Mouse (Mus musculus): ENCODE measurements around the gene Fbrsl1. TPM values are rescaled to one million over a fixed set of nuclear protein-coding genes. Genes with fewer than 3 reads are reported as not detected.
A peak's percentile ranks its signal among the peaks of the same experiment; 100 is the strongest.

Gene Fbrsl1
- total RNA-seq, 2 experiments from 2014 or later, result 82.5 to 90.6 TPM

DNA sequence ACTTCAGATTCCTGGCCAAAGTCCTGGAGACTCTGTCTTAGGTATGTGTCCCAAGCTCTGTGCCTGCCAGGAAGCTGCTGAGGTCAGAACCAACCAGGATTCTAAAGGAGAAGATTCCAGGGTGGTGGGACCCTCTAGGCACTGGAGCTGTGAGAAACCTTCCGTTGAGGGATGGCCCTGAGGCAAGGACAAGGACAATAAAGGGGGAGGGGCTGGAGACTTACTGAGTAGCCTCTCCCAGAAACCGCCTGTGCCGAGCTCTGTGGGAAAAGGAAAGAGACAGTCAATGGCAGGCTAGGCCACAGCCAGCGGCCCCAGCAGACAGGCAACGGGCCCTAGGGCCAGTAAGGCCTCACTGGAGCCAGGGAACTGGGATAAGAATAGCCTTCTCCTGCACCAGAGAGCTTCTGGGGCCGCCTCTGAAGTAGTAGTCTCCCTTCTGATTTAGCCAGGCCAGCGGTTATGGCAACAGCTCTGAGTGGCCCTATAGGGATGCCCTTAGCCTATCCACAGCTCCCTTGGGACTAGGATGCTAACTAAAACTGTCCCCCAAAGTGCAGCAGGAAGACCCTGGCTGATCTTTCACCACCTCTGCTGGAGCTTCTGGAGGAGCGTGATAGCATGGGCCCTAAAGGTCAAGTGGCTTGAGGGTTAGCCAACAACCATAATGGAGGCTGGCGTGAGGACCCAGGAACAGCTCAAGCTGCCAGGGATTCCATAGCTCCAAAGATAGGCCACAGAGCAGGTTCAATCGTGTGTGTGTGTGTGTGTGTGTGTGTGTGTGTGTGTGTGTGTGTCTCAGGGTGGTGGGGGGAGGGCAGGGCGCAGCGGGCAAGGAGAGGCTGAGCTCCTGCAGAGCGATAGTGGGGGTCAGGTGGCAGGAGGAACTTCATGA is 32.2 kb downstream of the Fbrsl1 start:
- DNase-seq (ENCODE audit: low spot score in 2 of 2), result no peak

DNA sequence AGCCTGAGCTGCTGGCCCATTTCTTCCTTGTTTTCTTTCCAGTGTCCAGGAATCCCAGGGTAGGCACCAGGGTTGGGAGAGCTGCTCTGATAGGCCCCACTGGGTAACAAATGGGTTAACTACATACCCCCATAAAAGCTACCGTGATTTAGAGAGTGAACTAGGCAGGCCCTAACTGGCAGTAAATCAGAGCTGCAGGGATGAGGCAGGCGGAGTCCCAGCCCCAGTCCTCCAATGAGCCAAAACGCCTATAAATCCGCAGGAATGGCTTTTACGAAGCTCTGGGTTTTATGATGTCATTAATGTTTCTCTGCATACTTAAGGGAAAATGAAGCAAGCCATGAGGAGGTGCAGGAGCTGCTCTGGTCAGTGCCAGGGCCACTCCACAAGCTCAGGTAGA is 33.3 kb downstream of the Fbrsl1 start:
- no peak for DNase-seq (ENCODE audit: low spot score in 2 of 2)

DNA sequence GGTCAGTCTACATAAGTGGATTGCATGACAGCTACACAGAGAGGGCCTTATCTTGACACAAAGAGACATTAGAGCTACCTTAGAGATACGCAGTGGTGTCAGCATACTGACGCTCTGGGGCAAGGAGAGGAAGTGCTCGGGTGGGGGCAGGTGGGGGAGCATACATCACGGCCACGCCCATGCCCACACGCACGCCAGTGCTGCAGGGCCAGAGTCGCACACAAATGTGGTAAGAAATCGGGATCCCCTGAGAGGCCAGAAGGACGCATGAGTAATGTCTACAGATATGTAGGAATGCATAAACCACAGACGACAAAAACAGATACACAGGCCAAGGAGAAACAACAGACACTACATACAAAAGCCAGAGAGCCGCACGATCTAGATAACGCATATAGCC is 35.3 kb downstream of the Fbrsl1 start:
- DNase-seq (ENCODE audit: low spot score in 2 of 2), result no peak

GRCm38 (mm10) chr5:110410386-110410785 is 37.9 kb downstream of the Fbrsl1 start:
- no peak for DNase-seq (ENCODE audit: low spot score in 2 of 2)

DNA sequence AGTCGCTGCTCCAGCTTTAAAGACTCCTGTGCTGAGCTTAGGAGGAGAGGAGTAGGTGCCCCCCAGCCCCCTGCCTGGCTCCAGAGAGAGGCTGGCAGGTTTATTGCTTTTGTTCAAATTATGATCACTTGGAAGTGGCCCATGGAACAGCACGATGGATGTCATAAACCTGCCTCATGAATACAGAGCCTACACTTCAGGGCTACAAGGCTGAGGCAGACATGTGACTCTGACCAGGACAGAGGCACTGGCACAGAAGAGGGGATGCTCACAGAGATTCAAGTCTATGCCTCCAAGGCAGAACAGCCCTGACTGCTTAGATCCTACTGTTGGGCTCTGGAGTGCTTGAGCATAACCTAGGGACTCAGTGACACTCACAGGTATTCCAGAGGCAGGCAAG is 39.3 kb downstream of the Fbrsl1 start:
- no peak for DNase-seq (ENCODE audit: low spot score in 2 of 2)

GRCm38 (mm10) chr5:110406065-110406714 is 42.1 kb downstream of the Fbrsl1 start:
- DNase-seq (ENCODE audit: low spot score in 2 of 2), result no peak

- DNase-seq (ENCODE audit: low spot score in 2 of 2), result no peak
These were observed 44.4 kb downstream of the Fbrsl1 start for GRCm38 (mm10) chr5:110403931-110404330.

GRCm38 (mm10) chr5:110402557-110402956 is 45.7 kb downstream of the Fbrsl1 start:
- no peak for DNase-seq (ENCODE audit: low spot score in 2 of 2)

DNA sequence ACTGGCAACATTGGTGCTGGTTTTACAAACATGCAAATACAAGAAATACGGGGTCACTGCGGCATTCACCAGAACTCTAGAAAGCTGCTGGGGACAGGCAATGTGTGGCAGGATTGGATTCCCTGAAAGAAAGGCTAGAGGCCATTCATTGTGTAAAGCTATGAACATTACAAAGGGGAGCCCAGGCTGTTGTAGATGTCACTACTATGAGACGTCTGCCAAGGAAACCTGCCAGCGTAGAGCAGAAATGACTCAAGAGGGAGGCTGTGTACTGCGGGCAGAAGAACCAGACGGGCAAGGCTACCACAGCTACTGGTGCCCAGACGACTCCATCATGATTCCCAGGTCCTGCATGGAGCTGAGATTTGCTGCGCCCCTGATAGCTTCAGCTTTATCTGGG is 47.2 kb downstream of the Fbrsl1 start:
- no peak for DNase-seq (ENCODE audit: low spot score in 2 of 2)

- no peak for DNase-seq (ENCODE audit: low spot score in 2 of 2)
These were observed 53.2 kb downstream of the Fbrsl1 start for GRCm38 (mm10) chr5:110395006-110395661.

DNA sequence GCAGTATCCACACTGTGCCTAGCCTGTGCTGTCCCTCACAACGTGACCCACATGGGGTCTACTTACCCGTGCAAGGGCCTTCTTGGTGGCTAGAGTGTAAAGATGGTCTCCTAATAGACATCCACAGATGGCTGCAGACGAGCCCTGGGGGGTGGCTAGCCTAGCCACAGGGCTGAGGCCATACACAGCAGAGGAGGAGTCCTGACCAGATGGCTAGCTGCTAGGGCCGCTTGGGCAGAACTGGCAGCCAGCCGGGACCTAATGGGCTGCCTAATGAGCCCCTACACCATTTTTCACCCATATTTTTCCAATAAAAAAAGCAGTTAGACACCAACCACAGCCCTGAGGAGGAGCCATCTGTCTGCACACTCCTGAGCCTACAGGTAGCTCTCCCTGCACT is 55.6 kb downstream of the Fbrsl1 start:
- DNase-seq (ENCODE audit: low spot score in 2 of 2), result no peak

GRCm38 (mm10) chr5:110390631-110391030 is 57.7 kb downstream of the Fbrsl1 start:
- no peak for DNase-seq (ENCODE audit: low spot score in 2 of 2)

DNA sequence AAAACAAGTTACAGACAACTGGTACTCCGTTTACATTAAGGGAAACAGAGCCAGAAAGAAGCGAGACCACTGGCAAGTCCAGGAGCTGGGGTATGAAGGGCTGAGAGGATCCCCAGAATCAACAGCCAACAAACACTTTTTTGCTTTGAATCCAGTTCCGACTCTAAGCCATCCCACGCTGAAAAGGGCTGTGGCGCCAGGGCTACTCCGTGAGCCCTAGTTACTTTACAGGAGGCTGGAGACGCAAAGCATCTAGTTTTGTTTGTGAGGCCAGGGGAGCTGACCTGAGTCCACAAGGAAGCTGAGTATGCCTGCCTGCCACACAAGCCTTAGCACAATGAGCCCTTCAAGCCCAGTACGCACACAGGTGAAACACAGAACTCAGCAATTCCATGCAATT is 61.0 kb downstream of the Fbrsl1 start:
- no peak for DNase-seq (ENCODE audit: low spot score in 2 of 2)

DNA sequence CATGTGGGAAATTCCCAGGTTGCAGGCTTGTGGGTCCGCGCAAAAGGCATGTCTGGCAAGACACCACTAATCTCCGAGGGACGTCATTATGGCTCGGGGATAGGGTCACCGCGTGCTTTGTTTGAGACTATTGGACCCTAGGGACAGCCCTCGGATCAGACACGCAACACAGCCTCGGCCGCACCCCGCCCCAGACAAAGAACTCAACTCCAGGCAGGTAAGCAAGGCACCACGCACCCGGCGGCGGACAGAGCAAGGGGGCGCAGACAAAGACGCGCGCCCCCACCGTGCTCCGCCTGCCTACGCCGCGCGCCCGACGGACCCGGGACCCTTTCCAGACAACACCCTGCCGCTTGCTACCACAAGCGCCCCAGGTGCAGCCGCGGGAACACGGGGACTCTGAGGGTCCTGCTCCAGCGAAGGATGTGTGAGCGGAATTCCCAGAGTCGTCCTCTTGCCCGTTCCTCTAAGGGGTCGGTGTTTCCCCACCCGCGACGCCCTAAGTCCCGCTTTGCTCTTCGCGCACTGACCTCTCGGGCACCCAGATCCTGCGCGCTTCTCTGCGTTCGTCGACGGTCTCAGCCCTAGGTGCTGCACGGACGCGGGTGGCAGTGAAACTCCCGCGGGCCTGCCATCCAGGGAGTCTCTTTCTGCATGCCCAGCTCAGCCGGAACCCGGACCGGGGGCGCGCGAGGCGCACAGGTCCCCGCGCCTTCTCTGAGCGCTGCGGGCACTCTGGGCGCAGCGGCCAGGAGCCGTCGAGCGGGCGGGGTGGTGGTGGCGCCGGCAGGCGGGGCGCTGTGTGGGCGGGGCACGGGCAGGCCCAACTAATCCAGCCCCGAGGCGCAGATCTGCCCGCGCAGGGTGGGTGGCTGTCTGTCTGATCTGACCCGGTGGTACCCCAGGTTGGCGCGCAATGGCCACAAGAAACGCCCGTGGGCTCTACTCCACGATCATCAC is 61.7 kb downstream of the Fbrsl1 start:
- DNase-seq (ENCODE audit: low spot score in 2 of 2), result peak; percentile 77 to 86

- DNase-seq (ENCODE audit: low spot score in 2 of 2), result no peak
These were observed 63.0 kb downstream of the Fbrsl1 start for GRCm38 (mm10) chr5:110385263-110385662.

DNA sequence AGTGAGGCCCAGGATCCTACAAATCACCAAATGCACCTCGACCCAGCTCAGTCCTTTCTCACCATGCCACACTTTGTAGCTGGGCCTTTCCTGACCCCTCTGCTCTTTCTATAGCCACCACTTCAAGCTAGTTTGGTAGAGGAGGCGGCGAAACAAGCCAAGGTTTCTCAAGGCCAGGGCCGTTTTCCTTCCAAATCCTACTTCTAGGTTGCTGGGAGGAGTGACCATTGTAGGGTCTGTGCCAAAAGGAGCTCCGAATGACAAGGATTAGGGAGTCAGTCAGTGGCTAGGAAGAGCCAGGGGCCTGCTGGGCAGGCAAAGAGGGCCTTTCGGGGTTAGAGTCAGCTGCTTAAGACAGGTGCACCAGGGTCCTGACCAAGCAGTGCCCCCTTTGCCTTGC is 63.8 kb downstream of the Fbrsl1 start:
- no peak for DNase-seq (ENCODE audit: low spot score in 2 of 2)

- no peak for DNase-seq (ENCODE audit: low spot score in 2 of 2)
These were observed 68.5 kb downstream of the Fbrsl1 start for GRCm38 (mm10) chr5:110379823-110380222.

DNA sequence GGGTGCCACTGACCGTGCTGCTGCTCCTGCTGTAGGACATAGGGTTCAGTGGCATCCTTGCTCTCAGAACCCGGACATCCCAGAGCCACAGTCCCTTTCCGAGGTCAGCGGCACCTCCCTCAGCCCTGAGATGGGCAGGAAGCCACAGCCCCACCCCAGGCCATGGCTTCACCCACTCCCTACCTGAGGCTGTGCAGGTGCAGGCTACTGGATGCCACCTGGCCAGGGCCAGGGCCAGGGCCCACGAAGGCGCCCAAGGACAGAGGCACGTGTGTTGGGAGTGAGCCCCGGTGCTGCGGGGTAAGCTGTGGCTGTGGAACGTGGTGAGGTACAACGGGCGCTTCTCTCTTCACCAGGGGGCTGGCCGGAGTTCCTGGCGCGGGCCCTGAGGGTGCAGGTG is 69.2 kb downstream of the Fbrsl1 start:
- no peak for DNase-seq (ENCODE audit: low spot score in 2 of 2)

DNA sequence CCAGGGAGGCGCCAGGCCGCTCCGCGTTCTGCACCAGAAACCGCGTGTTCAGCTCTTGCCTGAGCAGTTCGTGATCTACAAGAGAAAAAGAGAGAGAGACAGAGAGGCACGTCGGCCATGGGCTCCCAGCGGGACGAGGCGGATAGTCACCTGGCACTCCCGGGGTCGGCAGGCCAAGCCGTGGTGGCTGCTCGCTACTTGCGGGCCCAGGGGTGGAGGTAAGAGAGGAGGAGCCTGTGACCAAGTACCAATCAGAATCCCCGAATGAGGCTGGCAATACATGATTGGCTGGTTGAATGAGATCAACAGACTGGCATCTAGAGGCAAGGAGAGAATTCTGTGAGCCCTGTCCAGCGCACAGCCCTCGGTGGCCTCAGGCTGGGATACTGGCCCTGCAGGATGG is 70.1 kb downstream of the Fbrsl1 start:
- DNase-seq (ENCODE audit: low spot score in 2 of 2), result no peak

- DNase-seq (ENCODE audit: low spot score in 2 of 2), result peak; percentile 88 to 89
These were observed 71.4 kb downstream of the Fbrsl1 start for GRCm38 (mm10) chr5:110376802-110377433.

All from layer of hippocampus, postnatal 10 days (tissue).